Mouse (Mus musculus): ENCODE data around the gene 1700001C02Rik.

1700001C02Rik gene

DNA sequence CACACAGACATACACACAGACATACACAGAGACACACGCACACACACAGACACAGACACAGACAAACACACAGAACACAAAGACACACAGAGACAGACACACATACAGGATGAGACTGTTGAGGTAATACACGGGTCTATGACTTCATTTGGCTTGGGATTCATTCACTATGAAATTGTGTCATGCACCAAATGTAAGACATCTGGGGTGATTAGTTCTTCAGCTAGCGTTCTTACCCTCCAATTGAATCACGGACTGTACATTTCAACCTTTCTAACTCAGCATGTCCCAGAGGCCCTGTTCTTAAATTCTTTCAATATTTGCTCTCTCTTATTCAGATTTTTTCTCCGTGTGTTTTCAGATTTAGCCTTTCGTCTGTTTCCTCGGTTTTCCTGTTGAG lies 28.8 kb downstream of the 1700001C02Rik start:
- DNase-seq (ENCODE audit: low spot score): no peak

DNA sequence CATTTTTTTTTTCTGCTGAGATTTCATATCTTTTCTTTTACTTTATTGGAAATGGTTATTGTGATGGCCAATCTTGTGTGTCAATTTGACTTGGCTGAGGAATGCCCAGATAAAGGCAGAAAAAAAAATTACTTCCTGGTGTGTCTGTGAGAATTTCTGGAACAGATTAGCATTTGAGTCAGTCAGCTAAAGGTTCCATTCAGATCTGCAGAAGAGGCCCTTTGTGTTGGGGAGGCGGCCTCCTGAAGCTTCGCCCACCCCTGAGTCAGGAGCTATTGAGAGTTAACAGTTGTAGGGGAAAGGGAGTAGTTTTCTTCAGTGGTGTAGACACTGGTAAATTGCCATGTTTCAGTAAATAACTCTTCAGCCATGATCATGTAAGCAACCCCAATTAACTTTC lies 29.4 kb downstream of the 1700001C02Rik start:
- DNase-seq (ENCODE audit: low spot score): no peak

- DNase-seq (ENCODE audit: low spot score): no peak
Measured at GRCm38 (mm10) chr5:30496821-30497220, 31.0 kb downstream of the 1700001C02Rik start.

DNA sequence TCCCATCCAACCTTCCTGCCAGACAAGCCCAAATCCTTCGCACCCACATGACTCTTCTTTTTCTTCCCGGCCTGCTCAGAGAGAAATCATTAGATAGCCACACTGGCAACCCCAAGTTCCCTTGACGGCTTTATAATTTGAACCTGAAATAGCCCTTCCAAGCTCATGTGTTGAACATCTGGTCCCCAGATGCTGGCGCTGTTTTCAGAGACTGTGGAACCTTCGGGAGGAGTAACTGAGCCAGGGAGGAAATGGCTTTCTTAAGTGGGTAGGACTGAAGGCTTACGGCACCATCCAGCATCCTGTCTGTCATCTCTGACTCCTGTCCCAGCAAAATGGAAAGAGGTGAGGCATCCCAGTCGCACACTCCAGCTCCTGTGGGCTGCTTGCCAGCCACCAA lies 31.5 kb downstream of the 1700001C02Rik start:
- no peak for DNase-seq (ENCODE audit: low spot score)

GRCm38 (mm10) chr5:30513111-30513510 lies 47.3 kb downstream of the 1700001C02Rik start:
- no peak for DNase-seq (ENCODE audit: low spot score)

DNA sequence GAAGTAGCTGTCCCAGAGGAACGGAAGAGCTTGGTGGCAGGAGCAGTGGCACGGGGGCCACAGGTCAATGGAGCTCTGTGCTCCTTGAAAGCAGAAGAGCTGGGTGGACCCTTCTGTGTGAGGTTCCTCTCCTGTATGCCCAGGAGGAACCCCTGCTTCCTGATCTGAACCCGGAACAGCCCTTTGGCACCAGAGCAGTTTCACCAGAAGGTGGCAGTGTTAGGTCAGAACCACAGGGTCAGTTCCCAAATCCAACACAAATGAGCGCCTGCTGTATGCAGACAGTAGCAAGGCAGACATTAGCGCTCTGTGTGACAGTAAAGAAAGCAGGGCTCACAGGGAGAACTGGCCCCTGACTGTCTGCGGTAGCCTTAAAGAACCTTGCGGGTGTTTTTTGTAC lies 50.5 kb downstream of the 1700001C02Rik start:
- DNase-seq (ENCODE audit: low spot score): peak; percentile 62

GRCm38 (mm10) chr5:30518108-30518507 lies 52.3 kb downstream of the 1700001C02Rik start:
- no peak for DNase-seq (ENCODE audit: low spot score)

GRCm38 (mm10) chr5:30518547-30518946 lies 52.7 kb downstream of the 1700001C02Rik start:
- no peak for DNase-seq (ENCODE audit: low spot score)

DNA sequence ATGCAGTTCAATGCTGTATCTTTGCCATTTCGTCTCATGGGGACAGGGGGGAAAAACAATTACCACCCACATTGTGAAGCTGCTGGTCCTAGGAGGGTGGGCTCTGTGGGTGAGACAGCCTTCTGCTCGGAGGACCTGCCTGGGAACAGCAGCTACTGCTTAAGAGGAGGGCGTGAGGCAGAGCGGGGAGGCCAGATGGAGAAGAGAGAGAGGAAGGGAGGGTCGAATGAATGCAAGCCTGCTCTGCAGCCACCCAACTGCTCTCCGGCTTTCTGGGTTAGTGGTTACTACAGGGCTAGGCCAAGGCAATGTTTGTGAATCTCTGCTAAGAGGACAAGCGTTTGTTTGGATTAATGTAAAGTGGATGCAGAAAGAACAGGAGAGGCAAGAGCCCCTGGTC lies 53.6 kb downstream of the 1700001C02Rik start:
- DNase-seq (ENCODE audit: low spot score): no peak

DNA sequence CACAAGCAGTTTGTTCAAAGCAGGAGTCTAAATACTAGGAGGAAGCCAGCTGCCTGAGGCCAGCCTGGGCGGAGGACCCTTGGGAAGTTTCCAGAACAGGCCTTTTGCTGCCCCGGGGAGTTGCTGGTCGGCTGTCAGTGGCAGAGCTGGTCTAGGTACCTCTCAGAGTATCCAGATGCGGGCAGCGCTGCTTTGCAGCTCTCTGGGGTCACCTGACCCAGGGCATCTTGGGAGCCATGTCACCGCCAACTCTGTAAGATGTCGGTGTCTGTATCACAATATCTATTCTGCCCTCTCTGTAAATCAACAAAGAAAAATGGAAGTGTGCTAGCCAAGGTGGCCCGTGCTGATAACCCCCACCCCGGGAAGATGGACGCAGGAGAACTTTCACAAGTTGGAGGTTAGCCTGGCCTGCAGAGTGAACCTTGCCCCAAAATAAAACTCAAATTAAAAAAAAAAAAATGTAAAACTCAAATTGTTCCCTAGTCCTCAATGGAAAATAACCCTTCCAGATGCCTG lies 54.4 kb downstream of the 1700001C02Rik start:
- DNase-seq (ENCODE audit: low spot score): no peak

DNA sequence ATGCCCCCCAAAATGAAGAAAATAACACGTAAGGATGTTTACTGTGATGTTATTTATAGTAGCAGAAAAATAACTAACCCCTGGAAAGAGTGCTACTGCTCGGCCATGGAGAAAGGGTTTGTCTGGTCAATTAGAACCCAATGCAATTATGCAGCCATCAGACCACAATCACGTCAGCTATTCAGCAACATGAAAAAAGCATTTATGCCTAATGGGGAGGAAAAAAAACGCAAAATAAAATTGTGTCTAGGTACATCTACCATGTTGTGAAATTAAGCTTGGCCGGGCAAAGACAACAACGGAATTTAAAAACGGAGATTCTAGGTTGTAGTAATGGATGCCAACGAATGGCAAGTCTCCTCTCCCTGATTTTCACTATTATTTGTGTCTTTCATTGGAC lies 56.6 kb downstream of the 1700001C02Rik start:
- DNase-seq (ENCODE audit: low spot score): no peak

GRCm38 (mm10) chr5:30523131-30523530 lies 57.3 kb downstream of the 1700001C02Rik start:
- no peak for DNase-seq (ENCODE audit: low spot score)

- DNase-seq (ENCODE audit: low spot score): no peak
Measured at GRCm38 (mm10) chr5:30524213-30524612, 58.4 kb downstream of the 1700001C02Rik start.

DNA sequence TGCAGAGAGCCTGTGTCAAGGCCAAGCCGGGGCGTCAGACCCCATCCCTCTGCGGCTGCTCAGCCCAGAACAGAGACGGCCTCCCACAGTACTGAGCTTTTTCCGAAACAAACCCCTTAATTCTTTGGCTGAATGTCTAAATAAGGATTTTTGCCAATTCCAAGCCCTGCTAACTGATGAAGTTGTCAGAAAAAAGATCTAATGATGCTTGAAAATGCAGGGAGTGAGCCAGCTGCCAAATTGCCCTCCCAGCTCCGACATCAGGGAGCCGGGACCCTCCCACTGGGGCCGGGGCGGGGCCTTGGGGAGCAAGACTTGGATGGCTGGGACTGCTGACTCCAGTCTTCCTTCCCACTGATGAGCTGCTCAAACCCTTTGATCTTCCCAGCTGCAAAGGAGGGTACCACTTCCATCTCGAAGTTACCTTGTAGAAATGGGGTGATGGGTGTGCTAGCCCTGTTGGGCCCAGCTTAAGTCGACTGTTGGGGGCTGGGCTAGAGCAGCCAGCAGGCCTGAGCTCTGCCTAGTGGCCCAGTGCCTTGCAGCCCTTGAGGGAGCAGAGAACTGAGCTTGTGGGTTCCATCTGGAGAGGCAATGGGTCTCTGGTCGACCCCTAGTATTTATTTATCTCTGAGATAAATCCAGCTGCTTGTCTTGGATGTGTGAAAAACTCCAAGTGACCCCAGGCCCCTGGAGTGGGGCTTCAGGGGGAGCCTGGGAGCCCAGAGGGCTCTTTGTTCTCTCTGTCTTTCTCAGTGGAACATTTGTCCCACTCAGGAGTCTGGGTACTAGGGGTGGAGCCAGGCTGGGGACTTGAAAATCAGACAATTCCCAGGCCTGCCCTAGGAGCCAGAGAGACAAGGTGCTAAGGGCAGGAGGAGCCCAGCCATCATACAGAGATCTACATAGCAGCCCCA lies 60.3 kb downstream of the 1700001C02Rik start:
- DNase-seq (ENCODE audit: low spot score): no peak

GRCm38 (mm10) chr5:30527129-30527528 lies 61.3 kb downstream of the 1700001C02Rik start:
- DNase-seq (ENCODE audit: low spot score): no peak

DNA sequence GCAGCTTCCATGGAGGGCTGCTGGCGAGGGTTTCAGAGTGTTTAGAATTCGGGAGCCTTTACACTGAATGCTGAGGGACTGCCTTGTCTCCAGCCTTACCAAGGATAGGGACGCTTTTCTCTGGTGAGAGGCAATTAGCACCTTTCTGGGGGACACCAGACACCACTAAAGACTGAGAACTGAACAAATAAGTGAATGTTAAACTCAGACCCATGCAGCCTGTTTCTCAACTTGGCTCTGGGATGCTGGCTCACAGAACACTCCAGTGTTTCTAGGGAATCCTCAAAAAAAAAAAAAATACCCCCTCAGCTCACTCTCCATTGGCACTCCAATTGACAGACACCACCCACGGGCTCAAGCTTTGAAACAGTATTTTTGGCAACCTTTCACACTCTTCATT lies 63.1 kb downstream of the 1700001C02Rik start:
- no peak for DNase-seq (ENCODE audit: low spot score)
